Mouse (Mus musculus) bone marrow, adult 2 months (tissue): ENCODE data around the gene Pcx. TPM values are rescaled to one million over a fixed set of nuclear protein-coding genes. Genes with fewer than 3 reads are reported as not detected.

Experiments used
- H3K27ac ChIP-seq: fragments of 200-500 bp; 2 replicates; pipeline ENCODE4 v1.5.1; 2012; ENCODE audit warnings: low read depth, mild to moderate bottlenecking, control low read depth, inconsistent platforms, low read length; ENCODE audit not compliant: control insufficient read depth, poor library complexity, insufficient read depth
- H3K4me1 ChIP-seq: fragments of 200-500 bp; 2 replicates; pipeline ENCODE4 v1.6.1; 2011; ENCODE audit warnings: low read length; ENCODE audit not compliant: control insufficient read depth, insufficient read depth
- H3K4me3 ChIP-seq: fragments of 200-500 bp; replicated peaks from 2 replicates; pipeline ENCODE3; 2011; ENCODE audit warnings: mild to moderate bottlenecking, low read depth, low read length, control low read depth; ENCODE audit not compliant: control insufficient read depth
- CTCF ChIP-seq: fragments of 200-500 bp; IDR thresholded peaks from 2 replicates; pipeline ENCODE4 v1.5.1; 2011; ENCODE audit warnings: low read length, control low read depth; ENCODE audit not compliant: control insufficient read depth, insufficient read depth
- POLR2A ChIP-seq: fragments of 200-500 bp; IDR thresholded peaks from 2 replicates; pipeline ENCODE4 v1.6.1; 2011; ENCODE audit warnings: low read depth, mild to moderate bottlenecking, control low read depth, low read length, borderline replicate concordance; ENCODE audit not compliant: control insufficient read depth
- WGBS: fragments of 180-500 bp; shearing (Covaris S2); methylation state at CpG from one replicate; pipeline ENCODE4 v1.1.7; 2018; 5-methylcytosine and 5-hydroxymethylcytosine counted together
- polyA plus RNA-seq: library from polyadenylated mRNA; stranded (reverse); fragments of >200 nt; gene quantifications from 2 replicates; pipeline ENCODE4 v1.2.4, GENCODE M21; 2011; ENCODE audit warnings: low replicate concordance; ENCODE audit not compliant: missing spikeins, insufficient read depth, insufficient read length

Gene Pcx
- polyA plus RNA-seq, 1 experiment = 8.7 TPM

DNA sequence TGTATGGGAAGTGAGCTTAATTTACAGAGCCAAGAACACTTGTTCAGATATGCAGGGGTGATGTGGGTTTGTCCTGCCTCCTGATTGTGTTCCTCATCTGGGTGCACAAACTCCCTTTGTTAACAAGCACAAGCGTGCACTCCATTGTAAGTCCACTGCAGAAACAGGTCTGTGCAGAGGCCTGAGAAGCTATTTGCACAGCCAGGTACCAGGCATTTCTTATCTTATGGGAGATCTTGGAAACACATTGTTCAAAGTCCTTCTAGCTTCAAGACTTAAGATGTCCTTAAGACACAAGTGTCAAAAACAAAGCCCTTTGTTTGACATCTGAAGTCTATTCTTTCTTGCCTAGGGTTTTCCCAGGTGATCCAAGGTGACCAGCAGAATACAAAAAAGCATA lies 5.4 kb upstream of the Pcx start:
- no peak overlapping the region for H3K27ac ChIP-seq
- H3K4me3 ChIP-seq = no peak overlapping the region
- 0 out of 2 replicates have a peak, but pooled peaks cover 2% of the 10 kb centered on the region for H3K4me1 ChIP-seq
- WGBS = 95% methylated on average over 1 of the region's 1 CpGs
- TF ChIP-seq CTCF (no peak), POLR2A (no peak)

- Histone ChIP-seq H3K27ac (no peak overlapping the region), H3K4me1 (0 out of 2 replicates have a peak, but pooled peaks cover 2% of the 10 kb centered on the region), H3K4me3 (no peak overlapping the region)
- 67% methylated on average over 3 of the region's 3 CpGs for WGBS
- TF ChIP-seq CTCF (no peak), POLR2A (no peak)
These were observed 2.5 kb upstream of the Pcx start for GRCm38 (mm10) chr19:4507746-4508145.

GRCm38 (mm10) chr19:4511116-4511841 lies 1.0 kb downstream of the Pcx start:
- H3K27ac ChIP-seq = no peak overlapping the region
- peak overlapping the region; percentile 73 for H3K4me3 ChIP-seq
- H3K4me1 ChIP-seq = 0 out of 2 replicates have a peak, but pooled peaks cover 2% of the 10 kb centered on the region
- WGBS = 14% methylated on average over 13 of the region's 13 CpGs
- no peak for TF ChIP-seq POLR2A
- no peak for TF ChIP-seq CTCF

- Histone ChIP-seq H3K4me3 (no peak overlapping the region), H3K4me1 (0 out of 2 replicates have a peak, but pooled peaks cover 2% of the 10 kb centered on the region), H3K27ac (no peak overlapping the region)
- WGBS = 68% methylated on average over 4 of the region's 4 CpGs
- TF ChIP-seq POLR2A = no peak
- TF ChIP-seq CTCF = no peak
These were observed 3.1 kb downstream of the Pcx start for GRCm38 (mm10) chr19:4513236-4513858.

- no peak for TF ChIP-seq POLR2A
- Histone ChIP-seq H3K4me3 (no peak overlapping the region), H3K27ac (no peak overlapping the region), H3K4me1 (no peaks in the 10 kb centered on the region)
- 74% methylated on average over 2 of the region's 2 CpGs for WGBS
These were observed 5.5 kb downstream of the Pcx start for GRCm38 (mm10) chr19:4515746-4516145.

GRCm38 (mm10) chr19:4516288-4516687 lies 6.0 kb downstream of the Pcx start:
- WGBS = 62% methylated on average over 2 of the region's 2 CpGs
- no peaks in the 10 kb centered on the region for H3K4me1 ChIP-seq
- TF ChIP-seq POLR2A (no peak), CTCF (no peak)

GRCm38 (mm10) chr19:4517483-4517882 lies 7.2 kb downstream of the Pcx start:
- H3K4me1 ChIP-seq = no peaks in the 10 kb centered on the region
- H3K4me3 ChIP-seq = no peak overlapping the region
- no peak for TF ChIP-seq CTCF
- TF ChIP-seq POLR2A = no peak
- 61% methylated on average over 1 of the region's 1 CpGs for WGBS
- no peak overlapping the region for H3K27ac ChIP-seq

More at GRCm38 (mm10) chr19:4516288-4516687, 6.0 kb downstream of the Pcx start:
- no peak overlapping the region for H3K27ac ChIP-seq
- no peak overlapping the region for H3K4me3 ChIP-seq

GRCm38 (mm10) chr19:4521426-4522050 lies 11.3 kb downstream of the Pcx start:
- H3K4me1 ChIP-seq = no peaks in the 10 kb centered on the region
- WGBS = 84% methylated on average over 3 of the region's 3 CpGs
- TF ChIP-seq POLR2A = no peak
- TF ChIP-seq CTCF = no peak
- H3K4me3 ChIP-seq = no peak overlapping the region
- H3K27ac ChIP-seq = no peak overlapping the region
